Mouse (Mus musculus) limb, embryonic 12.5 days (tissue): ENCODE measurements around the gene H2-Q10. TPM values are rescaled to one million over a fixed set of nuclear protein-coding genes. Genes with fewer than 3 reads are reported as not detected.
"Not testable (repeated sequence)": the region's sequence is repeated elsewhere in the genome, so short reads cannot be mapped to it uniquely, and the experiment has no call there.

ENCODE experiments used
- ATAC-seq: fragments of 200-750 bp; cut with Nextera tagmentation; 2 replicates; pipeline ENCODE4 v1.8.0; 2017; ENCODE audit warnings: low read depth, moderate TSS enrichment; ENCODE audit not compliant: insufficient number of reproducible peaks, insufficient read depth, low FRiP score, low TSS enrichment
- H3K27ac ChIP-seq: fragments of 300-500 bp; sonication (generic); 2 replicates; pipeline ENCODE4 v1.5.1; 2016; ENCODE audit warnings: mild to moderate bottlenecking, moderate library complexity
- H3K27me3 ChIP-seq: fragments of 300-500 bp; sonication (generic); 2 replicates; pipeline ENCODE4 v1.6.1; 2016; ENCODE audit warnings: mild to moderate bottlenecking, moderate library complexity
- H3K36me3 ChIP-seq: fragments of 300-500 bp; sonication (generic); 2 replicates; pipeline ENCODE4 v1.6.1; 2016; ENCODE audit warnings: mild to moderate bottlenecking, moderate library complexity
- H3K4me1 ChIP-seq: fragments of 300-500 bp; sonication (generic); replicated peaks from 2 replicates; pipeline ENCODE4 v1.6.1; 2016
- H3K4me2 ChIP-seq: fragments of 300-500 bp; sonication (generic); 2 replicates; pipeline ENCODE4 v1.6.1; 2016; ENCODE audit warnings: mild to moderate bottlenecking, moderate library complexity
- H3K4me3 ChIP-seq: fragments of 300-500 bp; sonication (generic); replicated peaks from 2 replicates; pipeline ENCODE4 v1.5.1; 2016; ENCODE audit warnings: mild to moderate bottlenecking
- H3K9ac ChIP-seq: fragments of 300-500 bp; sonication (generic); replicated peaks from 2 replicates; pipeline ENCODE4 v1.6.1; 2016; ENCODE audit warnings: mild to moderate bottlenecking, moderate library complexity
- H3K9me3 ChIP-seq: fragments of 300-500 bp; sonication (generic); 2 replicates; pipeline ENCODE4 v1.6.1; 2016; ENCODE audit warnings: mild to moderate bottlenecking, moderate library complexity
- WGBS: fragments of 180-500 bp; shearing (Covaris S2); methylation state at CpG from one replicate; pipeline ENCODE4 v1.1.7; 2016; 5-methylcytosine and 5-hydroxymethylcytosine counted together
- polyA plus RNA-seq: library from polyadenylated mRNA; unstranded; fragments of >200 nt; fragmentation: Nextera tagmentation; extraction: Ambion mirVana; gene quantifications from 2 replicates; pipeline ENCODE4 v1.2.1, GENCODE M21; 2016

The H2-Q10 gene
- polyA plus RNA-seq, 1 experiment from 2014 or later = 0.41 TPM

- not testable (repeated sequence) for H3K9me3 ChIP-seq, H3K4me1 ChIP-seq, ATAC-seq, H3K27me3 ChIP-seq, H3K9ac ChIP-seq, H3K4me3 ChIP-seq, H3K4me2 ChIP-seq, H3K36me3 ChIP-seq, H3K27ac ChIP-seq
- 74% methylated on average over 3 of the region's 9 CpGs for WGBS
Observed at GRCm38 (mm10) chr17:35460513-35461341, 9.2 kb upstream of the H2-Q10 start.

DNA sequence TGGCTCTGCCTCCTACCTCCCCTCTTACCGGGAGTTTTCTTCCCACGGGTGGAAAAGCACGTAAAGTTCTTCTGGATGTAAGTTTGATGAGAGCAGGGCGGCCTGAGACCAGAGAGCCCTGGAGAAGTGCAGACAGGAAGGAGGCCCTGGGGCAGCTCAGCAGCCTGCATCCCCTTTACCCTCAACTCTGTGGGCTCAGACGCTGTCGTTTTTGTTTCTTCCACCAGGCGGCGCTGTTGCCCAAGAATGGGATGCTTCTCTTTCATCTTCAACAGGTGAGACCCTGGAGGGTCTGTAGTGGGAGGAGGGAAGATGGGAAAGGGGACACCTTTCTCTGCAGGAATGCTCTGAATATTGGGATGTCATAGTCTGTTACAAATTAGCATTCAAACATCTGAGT is 4.2 kb upstream of the H2-Q10 start:
- WGBS = 9% methylated on average over 8 of the region's 8 CpGs
- H3K4me1 ChIP-seq, H3K4me3 ChIP-seq, H3K4me2 ChIP-seq, H3K9me3 ChIP-seq, H3K9ac ChIP-seq, ATAC-seq, H3K36me3 ChIP-seq, H3K27ac ChIP-seq: not testable (repeated sequence)
- H3K27me3 ChIP-seq = peaks cover 24% of the 10 kb centered on the region

- H3K9me3 ChIP-seq, ATAC-seq, H3K36me3 ChIP-seq, H3K9ac ChIP-seq, H3K4me3 ChIP-seq, H3K27ac ChIP-seq, H3K4me2 ChIP-seq: not testable (repeated sequence)
- peaks cover 11% of the 10 kb centered on the region for H3K4me1 ChIP-seq
- WGBS = 58% methylated on average over 3 of the region's 3 CpGs
- H3K27me3 ChIP-seq = peaks cover 50% of the 10 kb centered on the region
Observed at GRCm38 (mm10) chr17:35468936-35469335, 953 bp upstream of the H2-Q10 start.

GRCm38 (mm10) chr17:35484066-35484465 is 14.2 kb downstream of the H2-Q10 start:
- no peaks in the 10 kb centered on the region for H3K27me3 ChIP-seq
- 1% methylated on average over 9 of the region's 9 CpGs for WGBS
- no peak overlapping the region for H3K27ac ChIP-seq
- no peaks in the 10 kb centered on the region for H3K36me3 ChIP-seq
- no peak overlapping the region for H3K4me2 ChIP-seq
- no peaks in the 10 kb centered on the region for H3K9me3 ChIP-seq
- H3K9ac ChIP-seq = no peak overlapping the region
- H3K4me3 ChIP-seq = no peak overlapping the region
- no peak for ATAC-seq
- H3K4me1 ChIP-seq = no peaks in the 10 kb centered on the region

GRCm38 (mm10) chr17:35485702-35486101 is 15.8 kb downstream of the H2-Q10 start:
- Histone ChIP-seq H3K27ac (no peak overlapping the region), H3K9ac (no peak overlapping the region), H3K4me2 (no peak overlapping the region), H3K4me3 (no peak overlapping the region), H3K27me3 (no peaks in the 10 kb centered on the region), H3K4me1 (no peaks in the 10 kb centered on the region), H3K36me3 (no peaks in the 10 kb centered on the region), H3K9me3 (no peaks in the 10 kb centered on the region)
- WGBS = 45% methylated on average over 4 of the region's 4 CpGs
- ATAC-seq = no peak

GRCm38 (mm10) chr17:35486726-35487125 is 16.8 kb downstream of the H2-Q10 start:
- Histone ChIP-seq H3K4me1 (no peaks in the 10 kb centered on the region), H3K4me2 (no peak overlapping the region), H3K27me3 (no peaks in the 10 kb centered on the region), H3K4me3 (no peak overlapping the region), H3K9ac (0 out of 2 replicates have a peak overlapping the region, but pooled peaks have one; percentile 31), H3K9me3 (no peaks in the 10 kb centered on the region), H3K27ac (no peak overlapping the region), H3K36me3 (no peaks in the 10 kb centered on the region)
- WGBS = 54% methylated on average over 10 of the region's 10 CpGs
- ATAC-seq = no peak

DNA sequence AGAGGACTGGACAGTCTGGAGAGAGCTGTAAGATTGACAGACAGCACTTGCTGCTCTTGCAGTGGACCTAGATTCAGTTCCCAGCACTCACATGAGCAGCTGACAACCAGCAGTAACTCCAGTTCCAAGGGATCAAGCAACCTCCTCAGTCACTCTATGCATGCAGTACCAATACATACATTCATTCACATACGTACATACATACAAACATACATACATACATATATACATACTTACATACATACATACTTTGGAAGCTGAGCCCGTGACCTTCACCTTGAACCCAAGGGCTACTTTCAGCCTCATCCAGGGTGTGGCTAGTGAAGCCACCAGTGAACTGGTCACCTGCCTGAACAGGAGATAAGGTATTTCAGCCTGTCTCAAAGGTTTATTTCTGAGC is 18.2 kb downstream of the H2-Q10 start:
- no peak overlapping the region for H3K4me3 ChIP-seq
- no peak overlapping the region for H3K4me2 ChIP-seq
- H3K4me1 ChIP-seq = no peaks in the 10 kb centered on the region
- H3K9me3 ChIP-seq = no peaks in the 10 kb centered on the region
- no peak for ATAC-seq
- 94% methylated on average over 2 of the region's 2 CpGs for WGBS
- no peaks in the 10 kb centered on the region for H3K27me3 ChIP-seq
- H3K36me3 ChIP-seq = no peaks in the 10 kb centered on the region
- H3K27ac ChIP-seq = no peak overlapping the region
- no peak overlapping the region for H3K9ac ChIP-seq

DNA sequence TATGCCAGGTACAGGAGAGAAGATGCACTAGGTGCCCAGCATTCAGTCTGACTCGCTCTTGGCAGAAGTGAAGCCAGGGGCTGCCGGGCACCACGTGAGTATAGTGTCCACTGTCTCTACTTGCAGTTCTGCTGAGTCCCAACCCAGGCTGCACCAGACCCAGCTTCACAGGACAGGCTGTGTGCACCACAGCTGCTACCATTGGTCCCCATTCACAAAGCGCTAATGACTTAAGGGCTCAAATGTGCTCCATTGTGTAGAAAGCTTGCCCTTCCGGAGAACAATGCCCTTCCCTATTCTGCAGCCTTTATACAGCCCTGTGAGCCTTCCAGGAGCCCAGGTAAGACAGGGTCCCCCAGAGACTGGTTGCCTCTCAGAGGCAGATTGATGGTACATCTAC is 20.4 kb downstream of the H2-Q10 start:
- Histone ChIP-seq H3K9me3 (no peaks in the 10 kb centered on the region), H3K27ac (no peak overlapping the region), H3K4me3 (no peak overlapping the region), H3K27me3 (no peaks in the 10 kb centered on the region), H3K4me1 (no peaks in the 10 kb centered on the region), H3K9ac (no peak overlapping the region), H3K36me3 (no peaks in the 10 kb centered on the region), H3K4me2 (no peak overlapping the region)
- 72% methylated on average over 5 of the region's 5 CpGs for WGBS
- ATAC-seq = no peak

DNA sequence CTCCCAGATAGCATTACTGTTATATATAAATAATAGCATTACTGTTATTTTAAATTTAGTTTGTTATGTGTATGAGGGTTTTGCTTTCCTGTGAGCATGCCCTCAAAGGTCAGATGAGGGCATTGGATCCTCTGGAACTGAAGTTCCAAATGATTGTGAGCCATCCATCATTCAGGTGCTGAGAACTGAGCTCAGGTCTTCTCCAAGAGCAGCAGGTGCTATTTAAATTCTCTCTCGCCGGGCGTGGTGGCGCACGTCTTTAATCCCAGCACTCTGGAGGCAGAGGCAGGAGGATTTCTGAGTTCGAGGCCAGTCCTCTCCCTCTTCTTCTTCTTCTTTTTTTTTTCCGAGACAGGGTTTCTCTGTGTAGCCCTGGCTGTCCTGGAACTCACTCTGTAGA is 27.2 kb downstream of the H2-Q10 start:
- no peak for ATAC-seq
- H3K4me3 ChIP-seq = no peak overlapping the region
- H3K9me3 ChIP-seq = no peaks in the 10 kb centered on the region
- H3K4me2 ChIP-seq = no peak overlapping the region
- no peak overlapping the region for H3K27ac ChIP-seq
- 98% methylated on average over 7 of the region's 7 CpGs for WGBS
- H3K36me3 ChIP-seq = no peaks in the 10 kb centered on the region
- H3K4me1 ChIP-seq = peaks cover 4% of the 10 kb centered on the region
- no peak overlapping the region for H3K9ac ChIP-seq
- H3K27me3 ChIP-seq = no peaks in the 10 kb centered on the region

DNA sequence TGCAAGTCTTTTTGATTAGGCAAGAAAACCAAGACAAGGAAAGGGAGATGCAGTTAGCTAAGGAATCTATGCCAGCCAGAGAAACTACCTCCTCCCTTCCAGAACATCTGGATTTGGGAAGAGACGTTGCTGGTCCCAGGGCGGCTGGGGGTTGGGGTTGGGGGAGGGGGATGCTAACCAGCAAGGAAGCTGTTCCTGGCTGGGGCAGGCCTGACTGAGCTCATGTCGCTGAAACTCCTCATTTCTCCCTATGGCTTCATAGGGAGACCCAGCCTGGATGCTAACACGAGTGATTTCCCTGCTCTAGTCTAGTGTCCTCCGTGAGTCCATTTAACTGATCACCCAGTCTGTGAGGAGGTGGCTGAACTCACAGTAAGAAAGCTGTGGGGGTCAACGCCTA is 32.3 kb downstream of the H2-Q10 start:
- 4% methylated on average over 6 of the region's 6 CpGs for WGBS
- no peak overlapping the region for H3K4me2 ChIP-seq
- H3K27me3 ChIP-seq = peaks cover 29% of the 10 kb centered on the region
- no peaks in the 10 kb centered on the region for H3K9me3 ChIP-seq
- peak overlapping the region; percentile 29; the same call in 1 of the 2 replicates for H3K27ac ChIP-seq
- H3K4me1 ChIP-seq = peaks cover 15% of the 10 kb centered on the region
- no peaks in the 10 kb centered on the region for H3K36me3 ChIP-seq
- no peak for ATAC-seq
- no peak overlapping the region for H3K4me3 ChIP-seq
- H3K9ac ChIP-seq = 0 out of 2 replicates have a peak overlapping the region, but pooled peaks have one; percentile 12

- Histone ChIP-seq H3K27ac (no peak overlapping the region), H3K4me1 (peaks cover 15% of the 10 kb centered on the region), H3K36me3 (no peaks in the 10 kb centered on the region), H3K4me2 (no peak overlapping the region), H3K9me3 (no peaks in the 10 kb centered on the region), H3K9ac (no peak overlapping the region), H3K27me3 (peaks cover 34% of the 10 kb centered on the region), H3K4me3 (no peak overlapping the region)
- no peak for ATAC-seq
- 64% methylated on average over 5 of the region's 5 CpGs for WGBS
Observed at GRCm38 (mm10) chr17:35502762-35503161, 32.9 kb downstream of the H2-Q10 start.

- Histone ChIP-seq H3K9me3 (no peaks in the 10 kb centered on the region), H3K9ac (no peak overlapping the region), H3K4me1 (peaks cover 15% of the 10 kb centered on the region), H3K4me2 (no peak overlapping the region), H3K27ac (no peak overlapping the region), H3K4me3 (no peak overlapping the region), H3K36me3 (no peaks in the 10 kb centered on the region), H3K27me3 (peaks cover 42% of the 10 kb centered on the region)
- no peak for ATAC-seq
- 31% methylated on average over 5 of the region's 5 CpGs for WGBS
Observed at GRCm38 (mm10) chr17:35503849-35504248, 34.0 kb downstream of the H2-Q10 start.
